Mouse (Mus musculus) CD4-positive naive resting alpha-beta T cell, adult 57 days (primary cell): ENCODE results near the gene Tbc1d14. TPM values are rescaled to one million over a fixed set of nuclear protein-coding genes. Genes with fewer than 3 reads are reported as not detected.

Source experiments
- total RNA-seq: library from RNA; stranded (reverse); gene quantifications from one replicate; pipeline ENCODE4 v1.2.4, GENCODE M21; 2023

The Tbc1d14 gene
- total RNA-seq: 71.2 TPM

GRCm38 (mm10) chr5:36593176-36593575, at the start of gene Tbc1d14:
TSS of gene Tbc1d14 (minus strand) at chr5:36593276.

GRCm38 (mm10) chr5:36484171-36484990, 108.7 kb downstream of the Tbc1d14 start, which contains the start of the genes Tada2b and Ccdc96:
TSS of gene Tada2b (minus strand) at chr5:36484285.
TSS of gene Ccdc96 (plus strand) at chr5:36484588.

GRCm38 (mm10) chr5:36464709-36465661, 128.1 kb downstream of the Tbc1d14 start, which contains the start of gene Grpel1:
TSS of gene Grpel1 (plus strand) at chr5:36464998.

Other genes starting within 250 kb of the Tbc1d14 start
- gene Sorcs2, start 195.1 kb downstream of the Tbc1d14 start, total RNA-seq: 7.1 TPM
- gene Grpel1, start 128.3 kb downstream of the Tbc1d14 start, total RNA-seq: 24.9 TPM
- gene Tada2b, start 109.0 kb downstream of the Tbc1d14 start, total RNA-seq: 22.4 TPM
- gene Ccdc96, start 108.7 kb downstream of the Tbc1d14 start, total RNA-seq: 0.27 TPM
- gene D5Ertd579e, start 102.7 kb upstream of the Tbc1d14 start, total RNA-seq: 29.6 TPM
- gene Bloc1s4, start 155.4 kb upstream of the Tbc1d14 start, total RNA-seq: 21.1 TPM
- 136 TPM for gene Mrfap1, start 203.5 kb upstream of the Tbc1d14 start, total RNA-seq
- 31.8 TPM for gene Man2b2, start 237.4 kb upstream of the Tbc1d14 start, total RNA-seq